Mouse (Mus musculus) forebrain, embryonic 11.5 days (tissue): ENCODE results near the gene Rbm12b1. TPM values are rescaled to one million over a fixed set of nuclear protein-coding genes. Genes with fewer than 3 reads are reported as not detected.

Experiments used
- polyA plus RNA-seq: library from polyadenylated mRNA; unstranded; fragments of >200 nt; fragmentation: Nextera tagmentation; extraction: Ambion mirVana; gene quantifications from 2 replicates; pipeline ENCODE4 v1.2.1, GENCODE M21; 2014

Gene Rbm12b1
- polyA plus RNA-seq, 1 experiment from 2014 or later: 8.1 TPM

Other genes starting within 250 kb of the Rbm12b1 start
- gene Gm10604, start 159.0 kb upstream of the Rbm12b1 start, polyA plus RNA-seq: 0.25 and 0.39 TPM in 2 replicates
- 18.4 and 20.3 TPM in 2 replicates for gene Rbm12b2, start 50.8 kb upstream of the Rbm12b1 start, polyA plus RNA-seq
- 89.9 and 116 TPM in 2 replicates for gene Fam92a, start 31.8 kb downstream of the Rbm12b1 start, polyA plus RNA-seq